Mouse (Mus musculus) adrenal gland, postnatal 25 days (tissue): ENCODE measurements at regions not wholly inside any gene's neighbourhood (a gene's known extent, or its start where the extent isn't known, plus 50 kb on each side); places are given as distances from the start of the nearest gene placed in this dataset.

Experiments
- DNase-seq: peaks from one replicate; pipeline ENCODE4 v3.0.0; 2021; ENCODE audit warnings: mixed read lengths

DNA sequence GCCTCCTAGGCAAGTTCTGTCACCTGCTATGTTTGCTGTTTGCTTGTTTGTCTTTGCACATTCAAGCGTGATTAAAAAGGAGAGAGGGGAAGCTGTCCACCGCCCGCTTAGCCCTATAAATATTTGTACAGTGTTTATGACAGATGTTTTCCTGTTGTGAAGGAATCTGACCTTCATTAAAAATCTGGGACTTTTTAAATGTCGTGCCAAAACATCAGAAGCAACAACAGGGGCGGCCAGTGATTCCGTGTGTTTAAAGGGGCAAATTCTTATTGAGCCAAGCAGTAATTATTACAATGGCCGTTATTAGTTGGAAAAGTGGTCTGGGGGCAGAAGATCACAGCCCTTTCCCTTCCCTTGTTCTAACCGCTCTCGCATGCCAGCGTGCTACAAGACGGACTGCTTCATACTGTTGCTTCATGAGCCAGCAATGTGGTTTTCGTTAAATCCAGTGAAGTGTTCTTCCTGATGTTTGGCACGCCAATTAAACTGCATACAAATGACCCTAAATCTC lies 119.3 kb downstream of the Gas1 start:
- no peak for DNase-seq

DNA sequence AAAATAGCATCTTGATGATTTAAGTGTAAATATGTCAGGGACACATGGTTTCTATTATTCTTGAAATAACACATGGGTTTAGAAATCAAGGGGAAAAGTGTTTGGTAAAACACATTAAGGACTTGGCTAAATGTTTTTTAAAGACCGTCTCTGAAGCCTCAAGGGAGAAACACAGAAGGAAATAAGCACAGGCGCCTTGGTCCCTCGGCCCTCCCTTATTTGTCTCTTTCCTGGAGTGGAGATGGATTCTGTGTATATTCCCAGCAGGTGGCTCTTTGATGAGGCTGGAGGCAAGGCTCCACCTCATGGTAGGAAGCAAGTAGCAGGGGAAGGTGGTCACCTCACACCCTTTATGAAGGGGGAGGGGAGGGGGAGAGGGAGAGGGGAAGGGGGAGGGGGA lies 122.6 kb downstream of the Gas1 start:
- DNase-seq, result no peak

DNA sequence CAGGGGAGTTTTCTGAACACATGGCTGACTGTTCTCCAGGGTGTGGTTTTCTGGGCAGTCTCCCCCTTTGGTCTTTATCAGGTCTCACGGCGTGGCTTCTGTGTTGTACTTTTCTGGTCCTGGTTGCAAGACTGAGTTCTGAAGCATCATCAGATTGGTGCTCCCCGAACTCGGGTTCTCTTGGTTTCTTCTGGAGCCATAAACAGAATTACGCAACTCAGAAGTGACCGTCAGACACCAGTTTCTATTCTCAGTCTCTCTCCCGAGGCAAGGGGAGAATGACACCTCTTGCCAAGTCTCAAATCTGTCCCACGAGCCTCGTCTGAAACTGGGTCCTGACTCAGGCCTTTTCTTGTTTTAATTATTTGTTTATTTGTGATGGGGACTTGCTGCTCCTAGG lies 123.1 kb downstream of the Gas1 start:
- DNase-seq, result no peak

DNA sequence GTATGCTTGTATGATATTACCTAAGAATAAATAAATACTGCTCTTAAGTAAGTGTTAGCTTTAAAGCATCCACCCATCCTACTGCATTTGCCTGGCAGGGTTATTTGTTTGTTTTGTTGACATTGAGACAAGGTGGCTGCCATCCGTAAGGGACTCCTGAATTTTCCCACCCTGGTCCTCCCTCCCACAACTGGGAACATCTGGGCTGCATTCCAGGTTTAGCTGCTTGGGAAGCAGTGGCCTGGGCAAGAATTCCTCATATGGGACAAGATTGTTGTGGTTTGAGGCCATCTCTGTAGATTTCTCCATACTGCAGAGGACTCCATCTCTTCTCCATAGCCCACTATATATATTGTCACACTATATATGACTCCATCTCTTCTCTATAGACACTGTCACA lies 125.3 kb downstream of the Gas1 start:
- DNase-seq, result no peak

DNA sequence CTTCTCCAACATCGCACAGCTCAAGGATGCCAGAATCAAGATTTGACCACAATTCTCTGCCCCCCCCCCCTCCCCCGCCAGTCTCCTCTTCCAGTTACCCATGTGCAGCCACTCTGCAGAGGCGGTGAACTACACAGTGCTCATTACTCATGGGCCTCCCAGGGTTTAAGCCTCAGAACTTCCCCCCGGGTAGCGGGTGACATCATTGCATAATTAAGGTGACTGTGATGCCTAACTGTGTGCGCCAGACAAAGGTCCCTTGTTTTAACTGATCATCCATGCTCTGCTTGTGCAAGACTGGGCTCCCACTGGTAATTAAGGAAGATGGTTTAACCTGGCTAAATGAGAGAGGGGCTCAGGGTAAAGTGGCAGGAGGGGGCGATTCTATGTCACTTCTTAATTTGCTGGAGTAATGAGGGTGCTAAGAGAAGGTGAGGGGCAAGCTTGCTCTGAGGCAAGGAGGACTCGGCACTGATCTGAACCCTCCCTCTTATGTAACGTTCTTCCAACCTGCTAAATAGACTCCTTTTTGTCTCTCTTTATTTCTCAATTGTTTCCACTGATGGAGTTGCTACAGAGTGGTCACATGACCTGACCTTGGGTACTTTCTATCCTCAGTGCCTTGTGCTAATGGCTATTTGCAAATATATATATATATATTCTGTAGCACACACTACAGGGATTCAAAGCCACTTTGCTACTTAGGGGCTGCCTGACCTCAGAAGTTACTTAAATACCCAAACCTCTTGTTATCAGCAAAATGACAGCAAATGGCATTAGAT lies 126.2 kb downstream of the Gas1 start:
- DNase-seq, result no peak

DNA sequence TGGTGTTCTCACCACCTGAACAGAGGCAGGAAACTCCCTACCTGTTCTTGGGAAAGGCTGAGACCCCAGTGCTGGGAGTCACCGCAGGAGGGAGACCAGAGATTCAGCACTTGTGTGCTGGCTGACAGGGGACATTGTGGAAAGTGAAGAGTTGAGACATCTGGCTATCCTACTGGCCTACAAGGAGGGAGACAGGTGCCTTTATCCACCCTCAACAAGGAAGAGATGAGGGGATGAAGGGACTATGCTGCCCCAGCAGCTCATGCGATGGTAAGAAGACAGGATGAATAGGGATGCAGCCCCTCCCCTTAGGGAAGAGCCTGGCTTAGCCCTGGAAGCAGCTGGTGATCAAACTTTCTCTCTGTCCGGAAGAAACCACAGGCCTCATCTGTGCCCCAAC lies 127.5 kb downstream of the Gas1 start:
- no peak for DNase-seq

DNA sequence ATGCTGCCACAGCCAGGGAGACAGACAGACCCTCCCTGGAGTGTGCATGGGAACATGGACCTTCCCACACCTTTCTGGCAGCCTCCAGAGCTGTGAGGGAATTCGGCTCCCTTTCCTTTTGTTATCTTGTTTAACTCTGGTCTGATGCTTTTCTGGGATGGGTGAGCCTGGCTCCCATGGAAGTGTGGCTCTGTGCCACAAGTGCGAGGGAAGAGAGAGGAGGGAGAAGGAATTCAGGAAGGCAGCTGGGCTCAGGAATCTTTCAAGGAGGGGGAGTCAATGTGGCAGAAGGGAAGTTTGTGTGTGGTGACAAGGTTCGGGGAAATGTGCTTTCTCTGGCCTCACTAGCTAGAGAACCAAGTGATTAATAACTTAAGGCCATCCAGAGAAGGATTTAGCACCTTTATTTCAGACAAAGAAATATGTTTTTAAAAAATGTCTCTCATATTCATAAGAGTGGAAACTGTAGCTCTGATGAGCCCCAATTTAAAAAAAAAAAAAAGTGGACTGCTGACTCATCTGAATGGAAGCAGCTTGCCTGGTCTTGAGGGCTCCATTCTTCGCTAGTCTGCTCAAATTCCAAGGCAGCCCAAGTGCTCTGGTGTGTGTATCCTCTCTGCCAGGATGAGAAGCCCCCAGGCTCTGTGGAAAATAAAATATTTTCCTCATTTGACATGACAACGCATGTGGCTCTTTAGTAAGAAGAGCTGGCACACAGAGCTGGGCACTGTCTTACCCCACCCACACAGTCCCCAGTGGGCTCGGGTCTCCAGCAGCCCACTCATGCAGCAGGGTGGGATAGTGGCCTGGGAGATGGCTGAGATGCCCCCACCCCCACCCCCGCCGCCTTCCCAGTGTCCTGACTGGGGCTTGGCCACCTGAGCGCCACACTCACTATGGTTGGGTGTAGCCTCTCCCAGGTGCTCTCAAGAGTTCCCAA lies 129.1 kb downstream of the Gas1 start:
- no peak for DNase-seq

DNA sequence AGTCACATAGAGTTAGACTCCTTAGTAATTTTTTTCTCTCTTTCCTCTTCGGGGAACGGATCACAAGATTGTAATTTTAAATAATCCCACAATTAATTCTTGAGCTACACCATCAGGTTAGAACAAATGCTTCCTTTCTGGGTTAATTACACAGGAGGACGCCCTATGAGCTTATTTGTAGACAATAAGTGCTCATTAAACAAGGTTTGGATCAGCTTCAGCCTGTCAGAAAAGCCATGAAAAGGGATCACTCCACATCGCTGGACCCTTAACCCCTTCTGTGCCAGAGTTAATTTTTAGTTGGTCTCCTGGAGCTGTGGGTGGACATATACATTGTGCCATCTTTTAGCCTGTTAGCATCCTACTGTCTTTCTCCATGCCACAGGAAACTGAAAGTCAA lies 131.4 kb downstream of the Gas1 start:
- DNase-seq, result no peak

DNA sequence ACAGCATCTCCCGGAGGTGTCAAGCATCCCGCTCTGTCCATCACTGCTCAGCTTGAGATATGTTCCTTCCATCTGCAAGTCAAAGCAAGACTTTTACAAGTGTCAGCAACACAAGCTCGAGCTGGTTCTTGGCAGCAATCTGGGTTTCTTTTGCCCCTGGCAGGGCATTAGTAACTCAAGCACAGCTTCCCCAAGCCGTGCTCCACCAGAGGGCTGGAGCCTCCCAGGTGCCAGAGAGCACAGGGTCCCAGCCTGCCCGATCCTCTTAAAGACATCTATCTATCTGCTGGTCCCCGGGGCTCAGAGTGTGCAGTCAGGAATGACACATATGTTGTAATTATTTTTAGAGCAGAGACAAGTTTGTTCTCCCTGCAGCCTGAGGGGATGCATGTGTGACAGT lies 132.3 kb downstream of the Gas1 start:
- DNase-seq, result no peak

DNA sequence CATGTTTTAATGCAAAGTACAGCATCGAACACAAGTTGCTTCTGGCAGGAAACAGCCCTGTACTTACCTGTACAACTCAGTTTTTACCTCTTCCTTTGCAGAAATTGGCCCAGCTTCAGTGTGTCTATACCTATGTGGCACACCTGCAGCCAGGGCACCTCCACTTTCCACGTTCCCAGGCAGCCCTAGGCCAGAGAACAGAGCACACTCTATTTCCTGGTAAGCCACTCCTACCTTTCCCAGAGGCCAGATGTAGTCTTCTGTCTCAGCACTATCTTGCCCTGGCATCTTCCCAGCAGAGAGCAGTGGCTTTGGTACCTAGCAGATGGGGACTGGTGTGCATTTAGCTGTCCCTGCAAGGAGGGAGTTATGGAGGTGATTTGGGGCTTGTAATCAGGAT lies 134.7 kb downstream of the Gas1 start:
- no peak for DNase-seq

DNA sequence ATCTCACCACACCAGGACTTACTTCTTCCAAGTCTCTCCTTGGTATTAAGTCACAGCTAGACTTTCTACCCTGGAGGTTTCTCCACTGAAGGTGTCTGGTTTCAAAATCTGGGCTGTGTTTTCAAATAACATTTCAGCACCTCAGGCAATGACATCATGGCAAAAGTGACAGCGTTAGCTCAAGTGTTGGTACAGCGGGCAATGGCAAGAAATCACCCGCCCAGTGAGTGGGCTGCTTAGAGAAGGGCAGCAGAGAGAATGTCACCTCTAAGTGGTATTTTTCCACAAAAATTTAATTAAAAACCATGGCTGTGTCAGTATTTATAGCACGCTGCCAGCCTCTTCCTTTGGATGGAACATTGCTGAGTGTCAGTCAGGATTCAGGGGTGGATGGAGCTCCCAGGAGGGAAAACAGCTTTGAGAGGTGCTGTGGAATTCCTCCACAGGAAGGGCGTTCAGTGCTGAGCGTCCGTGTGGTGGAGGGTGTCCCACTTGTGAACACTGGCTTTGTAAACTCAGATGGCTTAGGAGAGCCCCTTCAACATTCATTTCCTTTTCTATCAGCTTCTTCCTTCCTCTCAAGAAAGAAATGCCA lies 141.5 kb downstream of the Gas1 start:
- DNase-seq, result no peak

DNA sequence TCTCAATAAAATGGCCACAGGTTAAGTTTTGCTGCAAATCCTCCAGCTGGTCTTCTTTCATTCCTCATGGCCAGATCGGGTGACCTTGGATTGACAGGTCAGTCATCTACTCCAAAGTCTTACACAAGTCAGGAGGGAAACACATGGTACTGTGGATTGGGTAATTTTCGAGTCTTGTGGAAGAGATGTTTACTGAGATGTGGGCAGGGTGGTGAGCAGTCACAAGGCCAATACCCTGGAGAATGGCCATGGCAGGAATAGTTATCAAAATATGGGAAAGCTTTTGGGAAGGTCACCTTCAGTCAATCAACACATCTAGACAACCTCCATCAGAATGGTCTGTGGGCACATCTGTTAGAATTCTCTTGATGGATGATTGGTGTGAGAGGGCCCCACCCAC lies 144.0 kb downstream of the Gas1 start:
- no peak for DNase-seq

DNA sequence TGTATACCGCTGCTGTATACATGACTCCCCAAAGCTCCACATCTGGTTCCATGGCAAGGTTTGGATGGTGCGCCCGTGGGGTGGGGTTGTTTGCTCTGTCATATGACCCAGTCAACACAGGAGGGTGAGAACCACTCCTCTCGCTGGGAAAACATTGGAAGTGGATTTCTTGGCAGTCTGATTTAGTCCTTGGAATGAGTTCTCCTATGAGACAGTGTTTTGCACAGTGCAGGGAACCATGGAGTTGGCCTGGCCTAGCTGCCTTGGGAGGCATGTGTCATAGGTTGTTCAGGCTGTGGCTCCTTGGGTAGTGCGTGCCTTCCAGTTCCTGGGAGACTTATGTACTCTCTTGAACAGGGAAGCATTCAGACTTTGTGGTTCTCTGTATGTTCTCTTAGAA lies 144.6 kb downstream of the Gas1 start:
- peak; percentile 15 for DNase-seq

DNA sequence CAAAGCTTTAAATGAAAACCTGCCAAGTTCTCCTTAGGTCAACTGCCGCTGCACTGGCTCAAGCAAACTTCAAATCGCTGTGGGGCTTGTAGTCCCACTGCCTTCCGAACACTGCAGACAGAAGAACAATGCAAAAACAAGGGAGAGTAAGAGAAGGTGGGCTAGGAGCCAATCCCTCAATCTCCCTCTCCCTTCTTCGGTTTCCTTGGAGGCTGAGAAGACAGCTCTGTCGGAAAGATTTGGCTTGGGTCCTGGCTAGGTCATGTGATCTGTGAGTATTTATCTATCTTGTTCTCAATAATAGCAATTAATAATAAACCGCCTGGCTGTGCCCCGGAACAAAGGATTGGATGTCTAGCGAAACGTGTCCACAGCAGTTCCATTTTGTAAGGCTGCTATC lies 147.6 kb downstream of the Gas1 start:
- no peak for DNase-seq

DNA sequence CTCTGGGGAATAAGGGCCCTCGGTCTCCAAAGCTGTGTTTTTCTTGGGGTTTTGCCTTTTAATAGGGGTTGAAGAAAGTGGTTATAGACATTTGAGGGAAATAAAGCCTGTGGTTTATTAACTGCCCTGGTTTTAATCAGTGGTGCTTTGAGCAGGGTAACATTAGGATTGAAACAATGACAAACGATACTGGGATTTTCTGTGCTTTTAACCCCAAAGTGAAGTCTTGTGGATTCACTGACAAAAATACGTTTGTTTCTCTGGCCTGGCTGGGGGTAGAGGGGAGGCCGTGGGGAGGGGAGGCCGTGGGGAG lies 157.0 kb downstream of the Gas1 start:
- no peak for DNase-seq

DNA sequence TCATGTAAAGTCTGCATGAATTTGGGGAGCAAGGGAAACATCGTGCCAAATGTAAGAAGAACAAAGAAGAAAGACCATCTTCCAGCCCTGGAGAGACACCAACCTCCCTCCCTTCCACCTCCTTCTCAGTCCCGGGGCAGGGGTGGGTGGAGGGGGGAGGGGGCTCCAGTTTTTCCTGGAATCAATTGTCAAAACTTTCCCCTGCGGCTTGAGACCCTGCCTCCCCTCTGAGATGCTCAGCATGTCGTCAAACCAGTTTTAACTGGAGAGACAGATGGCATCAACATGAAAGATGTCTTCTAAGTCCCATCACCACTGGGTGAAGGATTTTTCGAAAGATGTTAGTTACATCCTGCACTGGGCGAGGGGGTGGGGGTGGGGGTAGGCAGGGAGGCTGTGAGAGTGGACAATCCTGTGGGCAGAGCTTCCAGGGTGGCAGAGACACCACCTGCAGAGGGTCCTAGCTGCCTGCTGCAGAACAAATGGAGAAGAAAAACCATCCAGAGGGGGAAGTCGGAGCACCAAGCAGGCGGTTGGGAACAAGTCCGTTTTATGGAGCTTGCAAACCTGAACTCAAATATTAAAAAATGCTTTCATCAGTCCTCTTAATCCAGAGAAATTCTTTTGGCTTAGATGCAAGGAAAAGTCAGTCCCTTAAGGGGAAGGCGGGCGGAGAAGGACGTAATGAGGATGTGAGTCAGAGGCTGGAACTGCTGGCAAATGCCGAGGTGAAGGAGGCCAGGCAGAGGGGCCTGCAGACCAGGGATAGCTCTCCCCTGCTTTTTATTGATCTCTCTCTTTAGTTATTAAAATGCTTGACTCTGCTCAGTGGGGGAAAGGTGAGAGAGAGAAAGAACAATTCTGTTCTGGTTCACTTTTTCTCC lies 157.6 kb downstream of the Gas1 start:
- peak; percentile 49 for DNase-seq

DNA sequence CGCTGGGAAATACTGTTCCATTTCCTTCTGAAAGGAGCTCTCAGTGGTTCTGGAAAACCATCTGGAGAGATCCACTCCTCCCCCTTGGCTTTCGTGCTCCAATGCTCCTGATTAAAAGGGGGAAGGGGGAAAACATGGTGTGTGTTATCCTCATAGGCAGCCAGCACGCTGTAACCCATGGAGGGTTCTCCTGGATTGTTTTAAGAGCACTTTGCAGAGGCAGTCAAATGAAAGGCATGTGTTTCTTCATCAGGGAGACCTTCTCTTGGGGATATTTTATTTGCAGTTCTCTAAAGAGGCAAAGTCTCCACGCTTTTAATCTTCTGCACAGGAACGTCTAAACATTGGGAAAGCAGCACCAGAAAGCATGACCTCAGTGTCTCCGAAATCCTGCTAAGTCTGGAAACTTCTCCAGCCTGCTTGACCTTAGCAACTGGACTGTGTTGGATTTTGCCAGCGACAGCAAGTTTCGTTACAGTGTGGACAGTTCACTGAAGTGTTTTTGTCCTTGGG lies 161.3 kb downstream of the Gas1 start:
- DNase-seq, result no peak

DNA sequence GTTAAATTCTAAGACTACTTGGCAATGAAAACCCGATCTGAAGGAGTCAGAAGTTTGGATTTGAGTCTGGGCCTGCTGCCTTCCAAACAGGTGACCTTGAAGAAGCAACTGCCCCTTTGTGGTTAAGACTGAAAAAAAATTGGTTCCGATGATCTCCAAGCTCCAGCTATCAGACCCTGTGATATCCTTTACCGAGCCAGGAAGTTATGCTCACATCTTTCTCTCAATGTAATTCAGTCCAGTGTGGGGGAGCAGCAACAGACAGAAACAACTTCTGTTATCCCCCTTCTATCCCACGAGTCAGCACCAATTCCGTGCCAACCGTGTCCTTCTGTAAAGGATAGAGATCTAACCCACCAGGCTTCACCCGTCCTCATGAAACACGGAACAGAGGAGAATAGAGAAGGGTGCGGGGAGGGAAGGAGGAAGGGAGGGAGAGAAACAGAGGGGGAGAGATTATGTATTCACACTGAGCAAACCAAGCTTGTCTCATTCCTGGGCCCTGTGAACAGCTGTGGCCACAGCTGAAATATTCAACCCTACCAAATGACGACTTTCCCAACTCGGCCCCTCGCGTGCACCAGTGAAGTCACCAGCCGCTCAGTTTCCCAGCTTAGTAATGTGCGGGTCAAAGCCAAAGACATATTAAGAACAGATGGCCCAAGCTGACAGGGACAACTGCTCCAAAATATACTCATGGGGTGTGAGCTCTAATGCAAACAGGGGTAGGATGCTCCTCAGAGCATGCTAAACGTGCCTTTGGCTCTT lies 164.9 kb downstream of the Gas1 start:
- DNase-seq, result no peak

DNA sequence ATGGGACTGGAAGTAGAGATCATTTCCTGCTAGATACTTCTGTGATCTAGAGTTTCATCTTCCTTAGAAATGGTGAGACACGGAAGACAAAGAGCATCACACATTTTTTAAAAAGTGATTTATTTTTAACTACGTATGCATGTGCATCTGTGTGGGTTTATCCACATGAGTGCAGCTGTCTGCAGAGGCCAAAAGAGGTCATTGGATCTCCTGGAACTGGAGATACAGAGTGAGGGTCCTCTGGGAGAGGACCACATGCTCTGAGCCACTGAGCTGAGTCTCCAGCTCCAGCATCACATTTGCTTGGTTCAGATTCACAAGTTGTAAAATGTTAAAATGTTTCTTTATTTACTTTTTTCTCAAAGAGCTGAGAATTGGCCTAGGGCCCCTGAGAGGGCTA lies 166.1 kb downstream of the Gas1 start:
- no peak for DNase-seq

DNA sequence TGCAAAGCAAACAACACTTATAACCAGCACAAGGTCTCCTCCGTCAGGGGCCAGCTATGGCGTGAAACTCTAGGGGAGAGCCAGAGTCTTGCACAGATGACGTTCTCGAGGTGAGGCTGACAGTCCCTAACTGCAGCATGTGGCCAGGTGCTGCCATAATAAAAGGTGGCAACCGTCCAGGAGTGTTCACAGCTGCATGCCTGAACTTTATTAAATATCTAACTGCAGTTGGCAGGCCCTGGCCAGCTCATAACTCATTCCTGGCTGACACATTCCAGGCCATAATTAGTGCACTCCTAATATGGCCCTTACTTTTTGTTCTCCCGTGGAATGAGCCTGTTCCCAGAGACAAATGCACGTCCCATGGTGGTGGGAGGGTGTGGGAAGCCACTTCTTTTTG lies 169.6 kb downstream of the Gas1 start:
- DNase-seq, result no peak

DNA sequence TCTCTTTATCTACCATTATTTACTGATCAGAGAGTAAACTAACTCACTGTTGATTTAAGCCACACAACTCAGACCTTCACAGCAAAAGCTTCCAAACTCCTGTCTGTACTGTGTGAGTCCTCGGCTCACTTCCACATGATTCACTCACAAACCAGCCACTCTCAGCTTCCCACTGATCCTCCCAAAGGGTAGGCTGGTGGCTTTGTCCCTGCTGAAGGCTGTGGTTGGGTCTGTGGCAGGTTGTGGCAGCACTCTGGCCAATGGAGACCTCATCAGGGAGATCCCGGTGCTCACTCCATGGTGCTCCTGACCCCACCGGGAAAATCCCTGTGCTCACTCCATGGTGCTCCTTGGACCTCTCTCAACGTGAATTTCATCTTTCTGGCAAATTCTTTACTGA lies 170.1 kb downstream of the Gas1 start:
- DNase-seq, result peak; percentile 31
